Mouse (Mus musculus): Measurements from ENCODE around the gene Lgr5.

The Lgr5 gene

GRCm38 (mm10) chr10:115587301-115587969, at the start of gene Lgr5:
Lgr5 (minus strand) TSS chr10:115587780.
- peak; percentile 83 for DNase-seq (ENCODE audit: inconsistent ontology term)

GRCm38 (mm10) chr10:115626678-115627077, 39.1 kb upstream of the Lgr5 start:
- no peak for DNase-seq (ENCODE audit: inconsistent ontology term)

- DNase-seq (ENCODE audit: inconsistent ontology term): no peak
These were observed 37.4 kb upstream of the Lgr5 start for GRCm38 (mm10) chr10:115624957-115625356.

- DNase-seq (ENCODE audit: inconsistent ontology term): peak; percentile 24
These were observed 36.5 kb upstream of the Lgr5 start for GRCm38 (mm10) chr10:115623956-115624671.

GRCm38 (mm10) chr10:115623481-115623880, 35.9 kb upstream of the Lgr5 start:
- no peak for DNase-seq (ENCODE audit: inconsistent ontology term)

- DNase-seq (ENCODE audit: inconsistent ontology term): peak; percentile 5
These were observed 30.8 kb upstream of the Lgr5 start for GRCm38 (mm10) chr10:115618288-115618856.

- DNase-seq (ENCODE audit: inconsistent ontology term): peak; percentile 14
These were observed 30.1 kb upstream of the Lgr5 start for GRCm38 (mm10) chr10:115617456-115618287.

GRCm38 (mm10) chr10:115595748-115596147, 8.2 kb upstream of the Lgr5 start:
- DNase-seq (ENCODE audit: inconsistent ontology term): no peak

GRCm38 (mm10) chr10:115593651-115594050, 6.1 kb upstream of the Lgr5 start:
- DNase-seq (ENCODE audit: inconsistent ontology term): no peak

- DNase-seq (ENCODE audit: inconsistent ontology term): peak; percentile 37
These were observed 5.6 kb upstream of the Lgr5 start for GRCm38 (mm10) chr10:115593221-115593620.

GRCm38 (mm10) chr10:115587979-115588378, 399 bp upstream of the Lgr5 start:
- DNase-seq (ENCODE audit: inconsistent ontology term): no peak

- peak; percentile 56 for DNase-seq (ENCODE audit: inconsistent ontology term)
These were observed 1.0 kb downstream of the Lgr5 start for GRCm38 (mm10) chr10:115586246-115587231.

GRCm38 (mm10) chr10:115585491-115586245, 1.9 kb downstream of the Lgr5 start:
- peak; percentile 45 for DNase-seq (ENCODE audit: inconsistent ontology term)

- no peak for DNase-seq (ENCODE audit: inconsistent ontology term)
These were observed 2.9 kb downstream of the Lgr5 start for GRCm38 (mm10) chr10:115584656-115585055.

- no peak for DNase-seq (ENCODE audit: inconsistent ontology term)
These were observed 4.5 kb downstream of the Lgr5 start for GRCm38 (mm10) chr10:115583071-115583470.

- no peak for DNase-seq (ENCODE audit: inconsistent ontology term)
These were observed 5.6 kb downstream of the Lgr5 start for GRCm38 (mm10) chr10:115581971-115582370.

- peak; percentile 70 for DNase-seq (ENCODE audit: inconsistent ontology term)
These were observed 8.1 kb downstream of the Lgr5 start for GRCm38 (mm10) chr10:115579494-115579893.

- DNase-seq (ENCODE audit: inconsistent ontology term): peak; percentile 59
These were observed 8.5 kb downstream of the Lgr5 start for GRCm38 (mm10) chr10:115579076-115579475.

GRCm38 (mm10) chr10:115571734-115572440, 15.7 kb downstream of the Lgr5 start:
- DNase-seq (ENCODE audit: inconsistent ontology term): no peak
